Mouse (Mus musculus) hematopoietic stem cell, adult 5-6 weeks (primary cell): ENCODE measurements around the gene Hemk1. TPM values are rescaled to one million over a fixed set of nuclear protein-coding genes. Genes with fewer than 3 reads are reported as not detected.
A peak's percentile ranks its signal among the peaks of the same experiment; 100 is the strongest.

Source experiments
- ATAC-seq, 2 experiments: fragments of 125-278 bp in 1 of 2; replicated peaks in 1 of 2; 2 replicates each; pipeline ENCODE4 v1.8.0; 2016 to 2017; ENCODE audit warnings: inconsistent platforms in 2 of 2, mild to moderate bottlenecking in 2 of 2, moderate number of reproducible peaks in 2 of 2, low read depth in 1 of 2, moderate TSS enrichment in 1 of 2; ENCODE audit not compliant: low FRiP score in 2 of 2, poor library complexity in 2 of 2, severe bottlenecking in 2 of 2, insufficient read depth in 1 of 2, low TSS enrichment in 1 of 2
- total RNA-seq: library from RNA; stranded (forward); fragments of 172-1452, 232-1000 nt; gene quantifications from 2 replicates; pipeline ENCODE4 v1.2.3, GENCODE M21; 2017

The Hemk1 gene
- total RNA-seq, 1 experiment from 2014 or later = 11.5 TPM

DNA sequence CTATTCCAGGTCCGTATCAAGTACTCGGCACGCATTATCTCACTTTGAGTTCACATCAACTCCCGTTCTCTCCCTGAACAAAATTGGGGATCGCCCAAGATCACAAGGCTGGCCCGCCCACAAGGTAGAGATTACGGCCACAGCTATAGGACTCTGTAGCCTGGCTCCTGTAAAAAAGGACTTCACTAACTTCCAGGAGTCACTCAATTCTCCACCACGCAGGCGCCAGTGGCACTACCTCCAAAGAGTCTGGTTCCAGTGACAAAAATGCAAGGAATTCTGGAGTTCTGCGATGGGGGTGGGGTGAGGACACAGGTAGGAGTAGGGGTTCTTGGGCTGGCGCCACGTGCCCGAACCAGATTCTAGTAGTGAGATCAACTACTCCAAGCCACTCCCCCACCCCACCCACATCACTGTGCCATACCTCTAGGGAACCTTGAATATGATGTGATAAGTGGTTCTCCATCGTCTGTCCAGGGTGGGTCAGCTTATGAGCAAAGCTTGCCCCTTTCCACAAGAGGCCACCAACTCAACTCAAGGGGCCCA lies 50.0 kb downstream of the Hemk1 start:
- no peak for ATAC-seq

DNA sequence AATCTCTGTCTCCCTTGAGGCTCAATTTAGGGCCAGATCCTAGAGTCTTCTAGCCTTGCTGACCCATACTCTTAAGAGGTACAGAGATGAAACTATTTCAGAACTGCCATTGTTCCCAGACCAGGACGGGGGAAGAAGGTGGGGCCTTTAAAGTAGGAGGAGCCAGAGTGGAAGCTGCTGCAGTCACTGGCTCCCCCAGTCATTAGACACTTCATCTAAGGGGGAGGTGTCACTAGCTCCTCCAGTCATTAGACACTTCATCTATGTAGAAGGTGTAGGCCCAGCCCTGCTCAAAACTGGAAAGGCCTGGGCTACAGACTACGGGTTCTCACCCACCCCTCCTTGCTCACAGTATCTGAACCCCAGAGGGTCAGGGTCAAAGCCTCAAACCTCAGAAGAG lies 50.9 kb downstream of the Hemk1 start:
- peak in 1 of 2 experiments; percentile 20; a peak in 1 of 4 replicates for ATAC-seq

DNA sequence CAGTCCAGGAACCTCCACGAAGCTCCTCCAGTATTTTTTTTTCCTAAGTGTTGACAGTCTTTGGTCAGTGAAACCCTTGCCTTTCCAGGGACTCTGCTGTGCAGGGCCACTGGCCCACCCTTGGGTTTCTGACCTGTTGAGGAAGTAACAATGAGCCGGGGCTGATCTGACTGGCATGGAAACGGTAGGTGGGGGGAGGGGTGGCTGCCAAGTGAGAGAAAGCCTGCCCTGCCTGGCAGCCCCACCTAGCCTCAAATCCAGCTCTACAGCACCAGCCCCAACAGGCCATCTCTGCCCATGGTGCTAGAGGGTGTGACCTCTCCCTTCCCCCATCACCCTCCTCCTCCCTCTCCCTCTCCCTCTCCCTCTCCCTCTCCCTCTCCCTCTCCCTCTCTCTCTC lies 53.1 kb downstream of the Hemk1 start:
- ATAC-seq = peak; percentile 12 to 23; a peak in 1 of 4 replicates

DNA sequence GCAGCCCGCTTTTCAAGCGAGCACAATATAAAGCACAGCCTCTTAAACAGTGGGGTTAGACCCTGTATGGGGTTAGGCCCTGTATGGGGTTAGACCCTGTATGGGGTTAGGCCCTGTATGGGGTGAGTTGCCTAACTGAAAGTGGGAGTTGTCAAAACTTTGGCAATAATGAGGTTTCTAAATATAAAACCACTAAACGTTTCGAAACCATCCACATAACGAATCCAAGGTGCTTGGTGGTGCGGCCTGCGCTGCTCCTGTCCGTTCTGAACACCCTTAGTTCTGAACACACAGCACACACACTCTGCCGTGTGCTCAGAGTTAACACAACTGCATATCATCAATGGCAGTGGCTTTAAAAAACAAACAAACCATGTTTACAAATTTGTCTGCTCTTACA lies 55.2 kb downstream of the Hemk1 start:
- no peak; a peak in 1 of 4 replicates for ATAC-seq

DNA sequence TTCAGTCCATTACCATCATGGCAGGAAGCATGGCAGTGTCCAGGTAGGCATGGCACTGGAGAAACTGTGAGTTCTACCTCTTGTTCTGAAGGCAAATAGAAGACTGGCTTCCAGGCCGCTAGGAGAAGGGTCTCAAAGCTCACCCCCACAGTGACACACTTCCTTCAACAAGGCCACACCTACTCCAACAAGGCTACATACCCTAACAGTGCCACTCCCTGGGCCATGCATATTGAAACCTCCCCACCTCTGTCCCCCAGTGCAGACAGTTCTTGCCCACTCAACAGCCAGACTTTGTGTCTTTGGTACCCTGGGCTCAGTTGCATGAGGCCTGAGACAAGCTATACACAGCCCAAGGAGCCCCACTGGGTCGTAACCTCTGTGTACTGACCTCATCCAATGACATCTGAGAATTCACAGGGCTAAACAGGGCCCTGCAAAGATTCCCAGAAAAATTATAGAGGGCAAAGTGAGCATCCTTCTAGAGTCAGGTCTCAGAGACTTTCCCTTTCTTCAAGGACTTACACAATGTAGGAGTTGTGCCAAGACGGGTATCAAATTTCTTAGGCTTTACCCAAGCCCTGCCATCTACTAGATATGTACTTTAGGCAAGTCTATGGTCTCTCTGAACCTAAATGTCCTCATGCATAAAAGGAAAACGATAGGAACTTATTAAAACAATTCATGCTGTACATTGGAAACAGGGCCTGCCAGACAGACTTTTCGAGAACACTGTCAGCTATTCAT lies 56.7 kb downstream of the Hemk1 start:
- ATAC-seq = no peak

DNA sequence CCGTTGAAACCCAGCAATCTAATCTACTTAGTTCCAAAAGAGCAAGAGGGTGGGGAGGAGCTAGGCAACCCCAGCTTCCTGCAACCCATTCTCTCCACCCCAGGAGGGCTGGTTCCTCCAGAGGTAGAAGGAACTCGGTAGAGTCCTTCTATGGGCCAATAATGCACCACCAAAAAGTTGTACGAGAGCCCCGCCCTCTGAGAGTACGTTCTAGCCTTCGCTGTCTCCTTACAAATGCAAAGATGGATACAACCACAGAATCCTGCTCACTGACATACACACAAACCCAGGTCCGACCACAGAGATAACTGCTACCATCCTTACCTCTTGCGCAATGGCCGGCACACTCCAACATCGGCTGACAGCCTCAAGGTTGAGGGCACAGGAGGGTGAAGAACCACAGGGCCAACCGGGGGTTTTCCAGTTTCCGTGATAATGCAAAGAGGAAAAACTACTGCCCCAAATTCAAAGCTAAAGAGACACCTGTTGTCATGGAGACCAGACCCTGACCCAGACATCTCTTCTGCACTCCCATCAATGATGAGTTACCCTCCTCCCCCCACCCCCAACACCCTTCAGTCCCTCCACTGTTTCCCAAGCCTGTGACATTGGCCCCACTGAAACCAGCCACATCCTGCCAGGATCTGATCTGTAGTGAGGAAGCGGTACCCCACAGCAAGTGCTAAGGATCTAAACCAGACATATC lies 57.7 kb downstream of the Hemk1 start:
- peak; percentile 71 to 73 for ATAC-seq

DNA sequence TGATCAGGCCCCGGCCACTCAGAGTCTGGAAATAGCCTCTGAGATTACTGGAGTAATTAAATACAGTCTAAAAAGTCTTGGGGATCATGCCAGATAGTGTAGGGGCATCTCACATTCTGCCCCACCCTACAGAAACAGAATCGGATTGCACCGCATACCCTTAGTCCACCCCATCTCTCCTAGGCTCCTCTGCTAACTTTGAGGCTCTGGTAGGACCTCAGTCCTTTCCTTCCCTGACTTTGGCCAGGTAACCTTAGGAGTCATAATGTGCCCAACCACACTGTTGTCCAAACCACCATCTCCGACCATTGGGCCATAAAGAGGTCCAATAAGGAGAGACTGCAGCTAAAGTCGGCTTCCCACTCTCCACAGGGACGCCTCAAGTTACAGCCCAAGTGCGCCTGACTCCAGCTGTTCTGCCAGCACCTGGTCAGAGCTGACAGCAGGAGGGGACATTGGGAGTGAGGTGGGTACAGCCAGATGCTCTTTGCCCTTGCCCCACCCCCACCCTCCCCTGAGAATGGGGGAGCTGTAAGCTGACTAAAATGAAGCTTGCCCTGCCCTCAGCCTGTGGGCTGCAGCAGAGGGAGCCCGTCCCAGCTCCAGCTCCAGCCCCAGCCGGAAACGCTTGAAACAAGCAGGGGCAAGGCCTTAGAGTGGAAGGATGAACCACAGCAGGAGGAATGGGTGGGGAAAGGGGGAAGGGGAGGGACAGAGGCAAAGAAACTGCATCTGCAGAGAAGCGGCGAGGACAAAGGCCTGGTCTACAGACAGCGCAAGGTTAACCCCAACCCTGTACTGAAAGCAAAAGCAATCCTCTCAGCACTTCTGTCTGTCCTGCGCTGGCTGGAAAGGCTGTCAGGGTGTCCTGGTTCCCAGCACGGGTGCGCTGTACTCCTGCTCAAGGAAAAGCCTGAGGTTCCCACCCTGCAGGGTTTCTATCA lies 58.5 kb downstream of the Hemk1 start:
- peak; percentile 29 to 54 for ATAC-seq

DNA sequence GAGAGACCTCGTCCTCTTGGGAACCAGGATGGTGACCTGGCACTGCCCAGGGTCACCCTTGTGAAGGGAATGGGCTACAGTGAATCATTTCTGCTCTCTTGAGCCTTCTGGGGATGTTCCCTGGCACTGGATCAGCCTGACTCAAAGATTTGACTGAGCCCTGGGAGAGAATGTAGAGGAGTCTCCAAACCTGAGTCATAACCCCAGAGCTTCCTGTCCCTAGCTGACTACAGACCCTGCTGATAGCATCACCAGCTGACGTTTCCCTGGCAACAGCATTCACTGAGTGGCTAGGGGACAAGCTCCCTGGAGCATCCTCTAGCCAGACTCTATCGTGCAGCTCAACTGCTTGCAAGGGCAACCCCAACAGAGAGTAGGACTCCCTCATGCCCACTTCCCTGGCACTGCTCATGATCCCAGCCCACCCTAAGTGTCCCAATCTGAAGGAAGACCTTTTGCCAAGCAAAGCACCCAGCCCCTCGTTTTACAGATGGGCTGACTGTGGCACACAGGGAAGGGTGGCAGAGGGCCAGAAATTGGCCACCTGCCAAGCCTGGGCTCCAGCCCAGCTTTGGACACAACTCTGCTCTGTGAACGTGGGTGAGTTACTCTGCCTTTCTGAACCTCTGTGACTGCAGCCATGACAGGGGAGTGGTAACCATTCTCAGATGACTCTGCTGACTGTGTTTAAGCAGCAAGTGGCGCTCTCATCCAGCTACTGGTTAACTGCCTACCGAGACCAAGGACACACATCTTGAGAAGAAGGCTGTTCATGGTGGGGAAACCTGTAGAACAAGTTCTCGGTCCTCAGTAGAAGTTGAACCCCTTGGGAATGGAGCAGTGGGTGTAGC lies 59.4 kb downstream of the Hemk1 start:
- ATAC-seq = peak in 1 of 2 experiments; percentile 9; a peak in 1 of 4 replicates

DNA sequence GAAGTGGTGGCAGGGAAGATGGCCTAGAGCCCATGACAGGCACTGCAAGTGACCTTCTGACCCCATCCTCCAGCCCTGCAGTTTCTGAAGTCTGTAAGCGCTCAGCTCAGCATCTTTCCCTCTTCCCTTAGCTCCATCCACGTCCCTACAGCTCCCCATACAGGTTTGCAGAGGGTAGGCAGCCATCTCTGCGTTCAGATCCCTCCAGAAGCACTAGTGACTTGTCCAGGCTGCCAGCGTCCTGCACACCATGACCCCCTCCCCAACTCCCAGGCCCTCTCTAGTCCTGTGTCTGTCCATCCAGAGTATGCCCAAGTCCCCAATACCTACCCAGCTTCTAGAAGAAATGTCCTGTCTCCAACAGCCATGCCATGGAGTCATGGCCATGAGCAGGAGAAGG lies 60.0 kb downstream of the Hemk1 start:
- ATAC-seq = no peak

DNA sequence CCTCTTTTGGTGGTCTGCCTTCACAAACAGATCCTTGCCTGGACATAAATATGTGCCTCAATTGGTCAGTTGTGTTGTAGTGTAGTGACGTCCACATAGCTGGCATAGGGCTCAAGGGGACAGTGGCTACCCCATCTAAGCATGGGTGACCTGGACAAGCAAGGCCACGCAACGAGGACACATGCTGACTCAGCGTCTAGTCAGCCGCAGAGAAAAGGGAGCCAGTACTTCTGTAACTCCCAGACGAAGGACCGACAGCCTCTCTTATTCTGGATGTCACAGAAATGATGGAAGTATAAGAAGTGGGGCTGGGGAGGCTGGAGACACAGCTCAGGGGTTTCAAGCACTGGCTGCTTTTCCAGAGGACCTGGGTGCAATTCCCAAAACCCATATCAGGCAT lies 60.5 kb downstream of the Hemk1 start:
- no peak for ATAC-seq

Other genes starting within 250 kb of the Hemk1 start
- 2.6 and 8.9 TPM in 2 replicates for gene Dock3, start 106.4 kb downstream of the Hemk1 start, total RNA-seq
- gene Mapkapk3, start 48.5 kb downstream of the Hemk1 start, total RNA-seq = 62.0 and 62.6 TPM in 2 replicates
- 1.4 and 3.5 TPM in 2 replicates for gene Cish, start 42.3 kb downstream of the Hemk1 start, total RNA-seq
- gene 6430571L13Rik, start 2.3 kb upstream of the Hemk1 start, total RNA-seq = 0.25 and 0.50 TPM in 2 replicates
- gene Cacna2d2, start 61.3 kb upstream of the Hemk1 start, total RNA-seq = 0.19 and 1.8 TPM in 2 replicates
- 12.6 and 16.2 TPM in 2 replicates for gene Tmem115, start 195.6 kb upstream of the Hemk1 start, total RNA-seq
- 15.3 and 19.7 TPM in 2 replicates for gene Cyb561d2, start 203.8 kb upstream of the Hemk1 start, total RNA-seq
- gene Nprl2, start 203.9 kb upstream of the Hemk1 start, total RNA-seq = 5.9 and 27.5 TPM in 2 replicates
- not detected in 2 replicates for gene Zmynd10, start 208.9 kb upstream of the Hemk1 start, total RNA-seq
- gene Rassf1, start 213.2 kb upstream of the Hemk1 start, total RNA-seq = 36.3 and 47.8 TPM in 2 replicates
- 16.2 and 23.7 TPM in 2 replicates for gene Tusc2, start 224.9 kb upstream of the Hemk1 start, total RNA-seq
- 4.0 and 4.2 TPM in 2 replicates for gene Hyal2, start 229.6 kb upstream of the Hemk1 start, total RNA-seq
- gene Hyal1, start 238.6 kb upstream of the Hemk1 start, total RNA-seq = 4.1 and 5.2 TPM in 2 replicates
- 12.2 and 12.7 TPM in 2 replicates for gene Naa80, start 240.5 kb upstream of the Hemk1 start, total RNA-seq
- gene Hyal3, start 242.5 kb upstream of the Hemk1 start, total RNA-seq = 0.35 and 3.9 TPM in 2 replicates
- gene Ifrd2, start 249.3 kb upstream of the Hemk1 start, total RNA-seq = 49.8 and 62.7 TPM in 2 replicates